Mouse (Mus musculus) erythroblast, embryonic 14.5 days (primary cell): Measurements from ENCODE around the gene Dnah8.

Source experiments
- GATA1 ChIP-seq: IDR thresholded peaks from 2 replicates; pipeline ENCODE4 v1.6.1; 2012; ENCODE audit warnings: low read length, inconsistent platforms, mixed read lengths
- TAL1 ChIP-seq: IDR thresholded peaks from 3 replicates; pipeline ENCODE4 v1.6.1; 2012; ENCODE audit warnings: low read length, inconsistent platforms, mixed read lengths

GRCm38 (mm10) chr17:30611221-30612074 lies 12.7 kb upstream of the Dnah8 start:
- TF ChIP-seq TAL1 (no peak), GATA1 (peak; percentile 37; the same call in 1 of the 2 replicates)
